Mouse (Mus musculus) right cerebral cortex, postnatal 10 days (tissue): ENCODE measurements around the gene Tssk3.

Experiments
- DNase-seq, 2 experiments: peaks; one replicate each; pipeline ENCODE4 v3.0.0; 2021; ENCODE audit warnings: low spot score in 2 of 2

Gene Tssk3

DNA sequence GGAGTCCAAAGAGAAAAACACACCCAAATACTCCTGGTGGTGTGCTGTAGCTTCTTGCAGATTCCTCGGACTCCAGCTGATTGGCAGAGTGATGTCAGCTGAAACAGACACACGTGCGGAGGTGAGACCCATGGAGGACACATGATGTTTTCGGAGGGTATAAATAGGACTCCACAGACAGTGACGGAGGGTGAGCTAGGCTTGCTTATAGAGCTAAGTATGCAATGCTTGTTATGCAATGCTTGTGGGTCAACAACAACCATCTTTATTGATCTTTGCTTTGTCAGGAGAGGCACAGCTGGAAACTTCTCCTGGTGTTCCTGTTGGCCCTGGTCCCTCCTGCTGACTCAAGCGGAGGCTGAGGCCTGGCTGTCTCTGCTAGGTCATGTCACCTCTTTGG, 42.1 kb downstream of the Tssk3 start:
- no peak for DNase-seq

DNA sequence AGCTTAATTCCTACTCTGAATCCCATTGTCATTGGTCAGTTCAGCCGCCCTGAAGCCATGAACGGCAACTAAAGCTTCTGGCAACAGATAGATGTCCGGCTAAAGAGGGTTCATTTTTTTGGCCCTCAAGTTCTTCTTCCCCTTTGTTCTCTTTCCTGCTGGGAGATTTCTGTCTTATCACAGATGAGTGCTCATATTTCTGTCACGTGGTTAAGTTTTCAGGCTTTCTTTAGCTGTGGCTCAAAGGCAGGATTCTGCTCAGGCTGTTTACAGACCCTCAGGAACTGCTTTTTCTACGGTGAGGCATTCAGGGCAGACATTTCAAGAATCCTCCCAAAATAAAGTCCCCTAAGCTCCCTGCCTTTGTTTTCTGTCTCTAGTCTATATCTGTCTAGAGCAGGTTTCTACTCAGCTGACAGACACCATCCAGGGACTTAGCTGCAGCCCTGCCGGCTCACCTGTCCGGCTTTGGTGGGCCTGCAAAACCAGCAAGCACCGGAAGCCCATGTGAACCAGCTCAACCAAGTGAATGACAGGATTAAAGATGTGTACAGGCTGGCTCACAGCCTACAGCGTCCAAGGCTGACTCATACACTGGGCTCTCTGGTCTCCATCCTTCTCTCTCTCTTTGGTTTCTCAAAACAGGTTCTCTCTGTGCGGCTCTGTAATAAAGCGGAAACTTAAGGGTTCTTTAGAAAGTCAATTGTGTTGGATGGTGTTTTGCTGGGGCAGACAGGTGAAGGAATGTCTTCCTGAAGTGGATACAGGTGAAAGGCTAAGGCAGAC, 42.9 kb downstream of the Tssk3 start:
- DNase-seq, result no peak

DNA sequence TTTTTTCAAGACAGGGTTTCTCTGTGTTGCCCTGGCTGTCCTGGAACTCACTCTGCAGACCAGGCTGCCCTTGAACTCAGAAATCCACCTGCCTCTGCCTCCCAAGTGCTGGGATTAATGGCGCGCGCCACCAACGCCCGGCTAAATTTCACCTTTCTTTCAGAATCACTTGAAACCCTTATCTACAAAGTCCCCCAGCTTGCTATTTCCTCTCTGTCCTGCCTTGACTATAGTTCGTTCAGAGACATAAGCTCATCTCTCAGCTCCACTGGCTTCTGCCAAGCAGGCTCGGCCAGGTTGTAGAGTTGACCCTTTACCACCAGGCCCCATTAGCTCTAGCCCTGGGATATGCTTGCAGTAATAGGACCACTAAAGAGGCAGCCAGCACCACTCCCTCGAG, 43.5 kb downstream of the Tssk3 start:
- DNase-seq, result no peak

DNA sequence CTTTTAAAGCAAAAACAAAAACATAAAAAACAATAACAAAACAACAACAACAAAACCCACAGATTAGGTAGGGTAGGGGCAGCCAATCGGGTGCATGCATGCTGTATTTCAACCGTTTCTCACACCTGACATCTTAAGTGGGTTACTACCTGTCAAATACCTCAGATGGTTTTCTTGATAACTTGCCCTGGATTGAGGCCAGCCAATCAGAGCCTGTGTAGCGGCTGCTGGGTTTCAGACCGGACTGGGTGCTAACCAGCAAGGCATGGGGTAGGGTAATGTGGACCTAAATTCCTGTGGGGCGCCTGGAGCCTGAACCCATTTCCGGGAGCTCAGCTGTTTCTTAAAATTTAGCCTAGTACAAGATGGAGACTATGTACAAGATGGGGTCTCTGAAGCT, 49.7 kb downstream of the Tssk3 start:
- no peak for DNase-seq

DNA sequence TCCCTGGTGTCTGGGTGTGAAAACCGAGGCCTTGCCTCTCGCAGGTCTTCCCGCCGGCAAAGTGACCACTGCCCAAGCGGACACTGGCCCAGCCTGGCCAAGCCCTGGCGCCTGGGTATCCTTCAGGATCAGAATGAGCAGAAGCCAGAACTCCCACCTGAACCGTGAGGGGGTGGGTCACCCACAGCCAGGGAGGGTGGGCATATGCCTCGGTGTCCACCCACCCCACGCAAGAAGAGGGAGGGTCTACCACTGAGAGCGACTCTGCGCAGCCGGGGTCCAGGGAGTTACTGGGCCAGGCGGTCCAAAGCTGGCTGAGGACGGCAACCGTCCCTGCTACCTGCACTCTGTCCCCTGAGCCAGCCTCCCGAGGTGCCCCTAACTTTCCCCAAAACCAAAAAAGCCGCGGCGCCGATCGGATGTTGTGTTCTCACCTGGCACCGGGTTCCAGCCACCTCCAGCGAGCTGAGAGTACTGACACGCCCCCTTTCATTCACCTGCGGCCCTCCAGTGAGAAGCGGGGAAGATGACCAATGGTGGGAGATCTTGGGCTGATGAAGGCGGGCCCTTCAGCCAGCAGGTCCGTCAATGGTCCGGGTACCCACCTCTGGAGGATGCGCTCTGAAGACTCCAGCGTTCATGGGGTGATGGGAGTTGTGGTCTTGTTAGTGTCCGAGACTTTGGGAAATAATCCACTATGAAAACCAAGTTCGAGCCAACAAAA, 50.3 kb downstream of the Tssk3 start, which contains the start of gene Zbtb8b:
Zbtb8b (minus strand) TSS at position 514 of the 724 bp plus-strand sequence.
- peak; percentile 90 to 94 for DNase-seq
